Mouse (Mus musculus) cerebellum, postnatal 14 days (tissue): ENCODE data around the gene Pigo.
A peak's percentile ranks its signal among the peaks of the same experiment; 100 is the strongest.

Experiments
- DNase-seq, 2 experiments: peaks; one replicate each; pipeline ENCODE4 v3.0.0; 2021; ENCODE audit warnings: mixed read lengths in 2 of 2

Gene Pigo

GRCm38 (mm10) chr4:43025084-43025960 is at the start of gene Pigo:
Pigo (minus strand) TSS chr4:43025819.
- peak; percentile 99 for DNase-seq

DNA sequence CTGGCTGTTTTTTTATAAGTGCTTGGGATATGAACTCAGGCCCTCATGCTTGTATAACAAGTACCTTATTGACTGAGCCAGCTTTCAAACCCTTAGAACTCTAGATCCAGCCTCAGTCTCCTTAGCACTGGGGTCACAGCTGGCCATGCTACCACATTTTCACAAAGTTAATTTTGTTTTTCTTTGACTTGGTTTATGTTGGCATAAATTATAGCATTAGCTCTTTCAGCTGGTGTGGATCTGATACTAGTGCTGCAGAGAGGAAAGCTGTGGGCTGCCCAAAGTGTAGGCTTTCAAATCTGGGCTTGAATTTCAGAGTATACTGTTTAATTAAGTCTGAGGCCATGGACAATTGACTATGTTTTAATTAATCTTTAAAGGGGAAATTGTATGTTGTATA is 49.3 kb upstream of the Pigo start:
- DNase-seq: no peak

DNA sequence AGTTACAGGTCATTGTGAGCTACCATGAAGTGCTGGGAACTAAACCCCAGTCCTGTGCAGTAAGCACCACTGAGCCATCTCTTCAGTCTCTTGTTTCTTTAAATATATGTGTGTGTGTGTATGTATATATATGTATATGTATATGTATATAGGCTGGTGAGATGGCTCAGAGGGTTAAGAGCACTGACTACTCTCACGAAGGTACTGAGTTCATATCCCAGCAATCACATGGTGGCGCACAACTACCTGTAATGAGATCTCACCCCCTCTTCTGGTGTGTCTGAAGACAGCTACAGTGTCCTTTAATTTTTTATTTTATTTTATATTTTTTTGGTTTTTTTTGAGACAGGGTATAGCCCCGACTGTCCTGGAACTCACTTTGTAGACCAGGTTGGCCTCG is 39.9 kb upstream of the Pigo start:
- no peak for DNase-seq

GRCm38 (mm10) chr4:43060286-43060685 is 34.7 kb upstream of the Pigo start:
- no peak for DNase-seq

DNA sequence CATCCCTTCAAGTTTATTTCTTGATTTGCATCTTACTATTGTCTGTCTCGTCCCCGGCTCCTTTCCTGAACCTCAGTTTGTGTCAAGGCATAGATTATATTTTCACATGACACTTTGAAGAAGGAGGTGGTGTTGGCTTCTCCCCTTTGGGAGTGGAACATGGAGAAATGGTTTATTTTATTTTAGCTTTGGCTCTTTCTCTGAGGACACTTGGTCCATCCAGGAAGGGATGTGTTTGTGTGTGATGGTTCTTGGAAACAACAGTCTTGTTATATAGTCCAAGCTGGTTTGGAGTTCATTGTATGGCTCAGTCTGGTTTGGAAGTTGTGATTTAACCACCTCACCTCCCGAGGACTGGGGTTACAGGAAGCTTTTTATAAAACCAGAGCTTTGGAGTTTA is 34.1 kb upstream of the Pigo start:
- no peak for DNase-seq

GRCm38 (mm10) chr4:43058753-43059654 is 33.4 kb upstream of the Pigo start, which contains the start of gene Unc13b:
Unc13b (plus strand) TSS chr4:43058953.
- DNase-seq: peak; percentile 98

DNA sequence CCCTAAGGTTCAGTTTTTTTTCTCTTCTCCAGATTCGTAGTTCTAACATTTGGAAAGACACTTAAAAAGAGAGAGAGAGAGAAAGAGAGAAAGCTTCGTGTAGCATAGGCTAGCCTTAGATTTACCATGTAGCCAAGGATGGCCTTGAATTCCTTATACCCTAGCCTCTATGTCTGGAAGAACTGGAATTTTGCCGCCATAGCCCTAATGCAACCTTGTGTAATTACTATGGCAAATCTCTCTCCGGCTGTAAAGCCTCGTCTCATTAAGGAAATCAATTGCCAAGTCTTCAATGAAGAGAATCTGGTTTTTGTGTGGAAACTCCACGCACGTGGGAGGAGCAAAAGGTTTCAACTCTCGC is 32.8 kb upstream of the Pigo start:
- DNase-seq: no peak

GRCm38 (mm10) chr4:43057654-43058053 is 32.0 kb upstream of the Pigo start:
- DNase-seq: no peak

- DNase-seq: peak; percentile 82 to 89
These were observed 27.0 kb upstream of the Pigo start for GRCm38 (mm10) chr4:43052627-43053026.

GRCm38 (mm10) chr4:43047231-43047630 is 21.6 kb upstream of the Pigo start:
- DNase-seq: peak; percentile 84 to 85

GRCm38 (mm10) chr4:43046607-43047006 is 21.0 kb upstream of the Pigo start:
- no peak for DNase-seq

DNA sequence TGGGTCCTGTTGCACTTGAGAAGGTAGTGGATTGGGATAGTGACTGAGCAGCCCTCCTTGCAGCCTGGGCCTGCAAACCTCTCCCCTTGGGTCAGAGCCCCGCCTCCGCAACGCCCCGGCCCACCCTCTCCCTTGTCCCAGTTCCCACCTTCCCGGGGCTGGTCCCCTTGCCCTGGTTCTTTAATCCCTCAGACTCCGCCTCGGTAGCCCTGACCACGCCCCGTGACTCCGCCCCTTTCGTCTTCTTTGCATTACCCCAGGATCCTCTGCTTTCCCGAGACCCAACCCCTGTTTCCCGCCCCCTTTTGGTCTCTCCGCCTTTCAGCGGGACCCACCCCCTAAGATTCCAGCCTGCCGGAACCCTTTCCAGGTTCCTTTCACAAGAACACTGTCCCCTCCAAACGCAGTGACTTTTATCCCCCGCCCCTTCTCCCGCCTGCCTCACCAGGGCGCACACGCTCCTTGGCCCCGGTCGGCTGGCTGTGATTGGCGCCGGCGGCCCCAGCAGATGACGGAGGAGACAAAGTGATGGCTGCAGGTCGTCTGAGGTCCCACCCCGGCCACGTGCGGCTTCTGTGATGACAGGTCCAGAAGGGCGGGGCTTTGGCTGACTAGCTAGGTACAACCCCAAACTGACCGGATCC is 20.2 kb upstream of the Pigo start, which contains the start of gene Fam214b:
Fam214b (minus strand) TSS at position 562 of the 644 bp plus-strand sequence.
- peak; percentile 96 to 98 for DNase-seq

GRCm38 (mm10) chr4:43045285-43045658 is 19.7 kb upstream of the Pigo start:
- peak in 1 of 2 experiments; percentile 68 for DNase-seq

DNA sequence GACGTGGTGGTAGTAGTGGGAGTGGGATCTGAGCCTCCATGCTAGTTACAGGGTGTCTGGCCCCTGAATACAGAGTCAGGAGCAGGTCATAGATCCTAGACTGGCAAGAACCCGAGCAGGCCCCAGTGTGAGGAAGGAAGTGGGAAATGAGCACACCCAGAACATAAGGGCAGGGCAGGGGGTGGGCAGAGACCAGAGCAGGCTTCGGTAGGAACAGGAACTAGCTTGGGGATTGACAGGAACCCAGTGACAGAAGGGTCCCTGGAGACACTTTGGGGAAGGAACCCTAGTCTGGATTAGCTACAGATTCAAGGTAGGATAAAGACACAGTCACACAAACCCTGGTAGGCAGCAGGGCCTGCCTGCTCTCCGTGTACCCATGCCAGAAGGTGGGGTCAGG is 19.1 kb upstream of the Pigo start:
- peak in 1 of 2 experiments; percentile 22 for DNase-seq

- peak in 1 of 2 experiments; percentile 47 for DNase-seq
These were observed 18.2 kb upstream of the Pigo start for GRCm38 (mm10) chr4:43043644-43044357.

- no peak for DNase-seq
These were observed 15.4 kb upstream of the Pigo start for GRCm38 (mm10) chr4:43040881-43041547.

DNA sequence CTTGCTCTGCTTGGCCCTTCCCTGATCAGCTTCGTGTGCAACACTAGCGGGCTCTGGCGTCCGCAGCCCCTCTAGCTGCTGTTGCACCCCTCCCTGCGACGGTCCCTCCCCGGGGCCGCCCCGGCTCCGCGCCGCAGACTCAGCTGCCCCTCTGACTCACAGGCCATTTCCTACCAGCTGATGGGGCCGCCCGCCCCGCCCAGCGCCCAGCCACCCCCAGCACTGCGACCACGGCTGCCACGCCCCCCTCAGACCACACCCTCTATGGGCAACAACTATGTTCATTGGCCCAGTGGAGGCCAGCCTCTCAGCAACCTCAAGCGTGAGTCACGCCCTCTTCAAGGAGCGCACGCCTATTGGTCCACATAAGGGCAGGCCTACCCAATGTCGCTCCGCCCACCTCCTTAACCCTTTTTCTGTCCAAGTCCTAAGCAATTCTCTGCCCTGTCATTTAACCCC is 14.5 kb upstream of the Pigo start:
- DNase-seq: peak; percentile 94 to 96

DNA sequence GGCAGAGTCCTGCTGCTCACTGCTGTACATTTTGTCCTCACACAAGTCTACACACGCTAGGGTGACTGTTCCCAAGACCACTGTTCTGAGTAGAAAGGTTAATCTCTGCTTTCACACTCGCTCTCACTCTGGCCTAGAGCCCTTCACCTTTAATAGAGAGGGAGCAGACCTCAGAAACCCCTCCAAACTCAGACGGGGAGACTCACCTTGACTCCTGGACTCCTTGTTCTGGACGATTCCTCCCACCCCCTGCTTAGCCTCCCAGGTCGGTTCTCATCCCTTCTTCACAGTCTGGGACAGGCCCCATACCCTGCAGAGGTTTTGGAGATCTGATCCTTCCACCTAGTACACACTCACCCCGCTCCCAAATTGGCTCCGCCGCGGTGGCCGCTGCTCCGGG is 14.0 kb upstream of the Pigo start:
- DNase-seq: no peak

GRCm38 (mm10) chr4:43038567-43039495 is 13.2 kb upstream of the Pigo start:
- peak; percentile 50 to 62 for DNase-seq

GRCm38 (mm10) chr4:43037860-43038566 is 12.4 kb upstream of the Pigo start:
- peak in 1 of 2 experiments; percentile 25 for DNase-seq
